Mouse (Mus musculus): ENCODE results near the gene Thegl. TPM values are rescaled to one million over a fixed set of nuclear protein-coding genes. Genes with fewer than 3 reads are reported as not detected.
"Not testable (repeated sequence)": the region's sequence is repeated elsewhere in the genome, so short reads cannot be mapped to it uniquely, and the experiment has no call there.

The Thegl gene
- 0.32 and 1.0 TPM in 2 replicates for polyA plus RNA-seq (2015; fragmentation: Nextera tagmentation; extraction: Ambion mirVana)

DNA sequence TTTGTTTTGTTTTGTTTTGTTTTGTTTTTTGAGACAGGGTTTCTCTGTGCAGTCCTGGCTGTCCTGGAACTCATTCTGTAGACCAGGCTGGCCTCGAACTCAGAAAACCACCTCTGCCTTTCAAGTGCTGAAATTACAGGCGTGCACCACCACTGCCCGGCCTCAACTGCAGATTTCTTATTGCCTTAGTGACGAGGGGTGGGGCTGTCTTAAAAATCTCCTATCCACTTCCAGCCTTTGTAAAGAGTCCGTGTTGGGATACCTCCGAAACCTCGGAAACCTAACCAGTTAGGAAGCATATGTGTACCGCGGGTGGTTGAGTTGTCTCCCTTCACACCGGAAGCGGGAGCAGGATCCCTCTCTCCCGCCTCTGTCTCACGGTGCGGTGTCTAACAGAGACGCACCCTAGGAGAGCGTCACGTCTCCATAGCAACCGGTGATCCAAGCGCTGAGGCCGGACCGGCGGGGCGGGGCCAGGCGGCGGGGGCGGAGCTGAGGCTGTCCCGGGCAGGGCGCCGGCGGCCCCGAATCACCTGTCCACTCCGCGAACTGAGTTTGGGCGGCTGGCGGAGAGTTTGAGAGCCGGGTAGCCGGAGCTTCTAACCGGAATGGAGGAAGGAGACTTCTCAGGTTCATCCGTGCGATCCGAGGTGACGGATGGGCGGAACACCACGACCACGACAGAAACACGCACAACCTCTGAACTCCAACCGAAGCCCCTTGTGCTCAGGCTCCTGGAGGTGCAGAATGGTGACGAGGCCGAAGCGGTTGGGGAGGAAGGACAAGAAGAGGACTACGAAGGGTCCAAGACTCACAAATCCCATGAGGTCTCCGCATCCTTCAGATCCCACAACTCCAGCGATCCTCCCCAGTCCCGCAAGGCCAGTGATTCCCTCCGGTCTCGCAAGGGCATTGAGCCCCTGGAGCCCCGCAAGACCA lies at the start of gene Thegl:
TSS of gene Thegl (plus strand) at position 480 of the 939 bp plus-strand sequence.
- H3K27ac ChIP-seq, result no peak within 1 kb of the TSS
- peak within 1 kb of the TSS; percentile 69 for H3K9ac ChIP-seq
- H3K27me3 ChIP-seq, result no peaks in the 10 kb centered on the region
- peak; percentile 98 for ATAC-seq (ENCODE audit: low FRiP score)
- peak within 1 kb of the TSS; percentile 57 for H3K4me3 ChIP-seq
- 10% methylated on average over 57 of the region's 57 CpGs for WGBS
- H3K9me3 ChIP-seq, result no peaks in the 10 kb centered on the region
- H3K4me1 ChIP-seq (replicated peaks), result peaks cover 4% of the 10 kb centered on the region; the same call in 1 of the 2 replicates
- H3K4me2 ChIP-seq, result peak within 1 kb of the TSS; percentile 73
- no peaks in the 10 kb centered on the region for H3K36me3 ChIP-seq

DNA sequence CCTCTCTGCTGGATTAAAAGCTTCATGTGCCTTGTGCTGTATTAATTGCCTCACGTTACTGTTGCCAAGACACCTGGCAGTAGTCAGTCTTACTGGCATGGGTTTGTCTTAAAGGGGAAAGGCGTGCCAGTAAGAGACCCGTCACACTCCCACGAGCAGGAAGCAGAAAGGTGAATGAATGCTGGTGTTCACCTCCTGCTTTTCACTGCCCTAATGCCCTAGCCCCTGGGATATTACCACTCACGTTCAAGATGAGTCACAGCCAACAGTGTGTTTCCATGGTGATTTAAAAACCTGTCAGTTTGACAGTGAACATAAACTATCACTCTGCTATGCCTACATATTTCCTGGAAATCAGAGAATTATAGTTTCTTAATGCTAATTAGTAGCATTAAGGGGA lies 46.6 kb upstream of the Thegl start:
- H3K36me3 ChIP-seq, result peaks cover 32% of the 10 kb centered on the region

DNA sequence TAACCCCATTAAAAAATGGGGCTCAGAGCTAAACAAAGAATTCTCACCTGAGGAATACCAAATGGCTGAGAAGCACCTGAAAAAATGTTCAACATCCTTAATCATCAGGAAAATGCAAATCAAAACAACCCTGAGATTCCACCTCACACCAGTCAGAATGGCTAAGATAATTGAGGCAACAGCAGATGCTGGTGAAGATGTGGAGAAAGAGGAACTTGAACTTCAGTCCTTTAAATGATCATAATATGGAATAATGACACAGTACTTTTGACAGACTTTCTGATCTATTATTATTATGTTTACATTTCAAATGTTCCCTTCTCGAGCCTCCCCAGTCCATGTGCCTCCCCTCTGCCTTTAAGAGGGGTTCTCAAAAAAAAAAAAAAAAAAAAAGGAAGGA lies 44.7 kb upstream of the Thegl start:
- H3K27me3 ChIP-seq; H3K9me3 ChIP-seq; H3K9ac ChIP-seq; ATAC-seq (ENCODE audit: low FRiP score); H3K4me3 ChIP-seq; H3K27ac ChIP-seq; H3K4me2 ChIP-seq: not testable (repeated sequence)
- Histone ChIP-seq H3K36me3 (peaks cover 27% of the 10 kb centered on the region), H3K4me1 (replicated peaks) (peaks cover 22% of the 10 kb centered on the region)
- 93% methylated on average over 1 of the region's 1 CpGs for WGBS

More for the DNA sequence above, 46.6 kb upstream of the Thegl start:
- no peak overlapping the region for H3K4me3 ChIP-seq
- H3K4me2 ChIP-seq, result no peak overlapping the region
- ATAC-seq (ENCODE audit: low FRiP score), result no peak
- H3K27me3 ChIP-seq, result no peaks in the 10 kb centered on the region
- no peak overlapping the region for H3K27ac ChIP-seq
- H3K4me1 ChIP-seq (replicated peaks), result peaks cover 13% of the 10 kb centered on the region
- no peaks in the 10 kb centered on the region for H3K9me3 ChIP-seq
- 81% methylated on average over 5 of the region's 5 CpGs for WGBS
- H3K9ac ChIP-seq, result no peak overlapping the region

DNA sequence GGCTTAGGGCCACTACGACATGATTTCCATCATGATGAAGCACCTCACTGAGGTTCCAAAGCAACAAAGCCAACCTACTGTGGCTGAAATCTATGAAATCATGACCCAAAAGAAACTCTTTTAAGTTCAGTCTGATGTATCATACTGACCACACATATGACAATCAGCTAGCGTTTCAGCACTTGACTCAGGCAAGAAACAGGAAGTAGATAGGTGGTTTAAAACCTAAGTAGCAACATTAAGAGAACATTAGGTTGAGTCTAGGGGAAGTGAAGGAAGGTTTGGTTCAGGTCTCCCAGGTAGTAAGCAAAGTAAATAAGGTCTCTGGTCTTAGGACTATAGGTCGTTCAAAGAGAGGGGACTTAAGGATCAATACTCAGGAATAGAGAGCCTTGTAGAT lies 42.3 kb upstream of the Thegl start:
- WGBS, result 69% methylated on average over 3 of the region's 3 CpGs
- Histone ChIP-seq H3K4me2 (peak overlapping the region; percentile 90), H3K27ac (no peak overlapping the region), H3K4me3 (peak overlapping the region; percentile 90), H3K36me3 (peaks cover 21% of the 10 kb centered on the region), H3K9me3 (no peaks in the 10 kb centered on the region), H3K9ac (peak overlapping the region; percentile 88; the same call in 1 of the 2 replicates), H3K27me3 (no peaks in the 10 kb centered on the region), H3K4me1 (replicated peaks) (peaks cover 25% of the 10 kb centered on the region)
- no peak for ATAC-seq (ENCODE audit: low FRiP score)

DNA sequence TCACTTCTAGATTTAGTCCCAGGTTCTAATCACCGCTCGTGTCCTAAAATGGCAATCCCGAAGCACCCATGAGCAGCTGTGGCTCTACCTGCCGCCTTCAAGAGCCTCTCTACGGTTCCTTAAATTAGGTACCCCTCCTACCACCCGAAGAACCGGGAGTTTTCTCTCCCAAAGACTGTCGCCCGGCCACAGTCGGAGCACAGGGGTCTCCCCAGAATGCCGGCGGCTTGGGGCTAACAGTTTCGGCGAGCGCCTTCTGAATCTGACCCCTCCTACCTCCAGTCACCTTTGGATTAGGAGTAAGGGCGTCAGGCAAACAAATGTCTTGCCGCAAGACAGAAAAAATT lies 41.6 kb upstream of the Thegl start:
- Histone ChIP-seq H3K4me3 (peak overlapping the region; percentile 90), H3K27me3 (no peaks in the 10 kb centered on the region), H3K36me3 (peaks cover 18% of the 10 kb centered on the region), H3K27ac (no peak overlapping the region), H3K9ac (peak overlapping the region; percentile 88), H3K4me1 (replicated peaks) (peaks cover 25% of the 10 kb centered on the region), H3K4me2 (peak overlapping the region; percentile 90), H3K9me3 (no peaks in the 10 kb centered on the region)
- 3% methylated on average over 17 of the region's 17 CpGs for WGBS
- peak; percentile 55 for ATAC-seq (ENCODE audit: low FRiP score)

DNA sequence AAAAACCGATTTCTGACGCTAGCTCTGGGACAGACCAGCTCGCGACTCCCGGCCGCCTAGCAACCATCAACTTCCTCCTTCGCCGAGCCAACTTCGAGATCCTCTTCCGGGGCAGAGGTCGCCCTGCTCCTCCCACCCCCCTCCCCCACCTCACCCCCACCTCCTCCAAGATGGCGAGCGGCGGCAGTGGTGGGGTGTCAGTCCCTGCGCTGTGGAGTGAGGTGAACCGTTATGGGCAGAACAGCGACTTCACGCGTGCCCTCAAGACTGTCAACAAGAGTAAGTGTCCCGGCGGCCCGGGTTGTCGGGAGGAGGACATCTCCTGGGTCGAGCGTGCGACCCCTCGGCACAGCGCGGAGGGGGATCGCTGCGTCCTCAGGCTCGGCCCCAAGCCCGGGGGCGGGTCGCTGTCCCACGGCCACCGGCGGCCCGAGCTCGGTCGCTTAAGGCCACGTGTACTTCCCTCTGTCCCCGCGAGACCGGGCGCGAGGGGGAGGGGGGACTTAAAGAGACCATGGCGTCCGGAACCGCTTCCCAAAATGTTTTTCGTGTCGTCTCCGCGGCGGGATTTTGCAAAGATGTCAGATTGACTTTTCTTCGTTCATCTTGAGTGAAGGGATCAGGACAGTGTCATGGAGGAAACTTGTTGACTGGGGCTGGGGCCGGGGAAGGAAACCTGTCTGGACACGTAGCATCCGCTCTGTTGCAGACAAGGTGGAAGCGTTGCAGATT lies 41.1 kb upstream of the Thegl start, which contains the start of gene Srp72:
TSS of gene Srp72 (plus strand) at position 130 of the 732 bp plus-strand sequence.
- ATAC-seq (ENCODE audit: low FRiP score), result peak; percentile 97
- H3K36me3 ChIP-seq, result peaks cover 21% of the 10 kb centered on the region
- H3K27me3 ChIP-seq, result no peaks in the 10 kb centered on the region
- WGBS, result 1% methylated on average over 48 of the region's 60 CpGs
- H3K9ac ChIP-seq, result peak within 1 kb of the TSS; percentile 88
- peak within 1 kb of the TSS; percentile 90 for H3K4me3 ChIP-seq
- H3K4me1 ChIP-seq (replicated peaks), result peaks cover 25% of the 10 kb centered on the region
- H3K9me3 ChIP-seq, result no peaks in the 10 kb centered on the region
- H3K4me2 ChIP-seq, result peak within 1 kb of the TSS; percentile 90
- H3K27ac ChIP-seq, result peak within 1 kb of the TSS; percentile 91

DNA sequence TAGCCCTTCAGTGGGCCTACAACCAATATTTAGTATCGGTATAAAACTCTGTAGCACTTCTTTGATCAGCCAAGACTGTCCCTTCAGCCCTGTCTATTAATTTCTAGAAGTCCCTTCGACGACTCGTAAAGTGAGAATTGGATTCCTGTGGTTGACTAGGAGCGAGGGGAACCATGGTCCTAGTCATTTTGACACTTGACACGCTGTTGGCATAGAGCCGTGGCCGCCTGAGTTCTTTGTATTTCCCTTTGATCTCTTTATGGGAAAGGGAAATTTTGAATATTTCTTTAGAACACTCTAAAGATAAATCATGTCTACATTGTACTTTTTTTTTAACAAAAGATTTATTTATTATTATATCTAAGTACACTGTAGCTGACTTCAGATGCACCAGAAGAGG lies 40.1 kb upstream of the Thegl start:
- ATAC-seq (ENCODE audit: low FRiP score), result no peak
- H3K4me1 ChIP-seq (replicated peaks), result peaks cover 25% of the 10 kb centered on the region
- no peaks in the 10 kb centered on the region for H3K9me3 ChIP-seq
- H3K36me3 ChIP-seq, result peaks cover 26% of the 10 kb centered on the region
- H3K9ac ChIP-seq, result peak overlapping the region; percentile 88
- H3K27ac ChIP-seq, result no peak overlapping the region
- peak overlapping the region; percentile 90 for H3K4me3 ChIP-seq
- peak overlapping the region; percentile 90 for H3K4me2 ChIP-seq
- 89% methylated on average over 8 of the region's 8 CpGs for WGBS
- H3K27me3 ChIP-seq, result no peaks in the 10 kb centered on the region

DNA sequence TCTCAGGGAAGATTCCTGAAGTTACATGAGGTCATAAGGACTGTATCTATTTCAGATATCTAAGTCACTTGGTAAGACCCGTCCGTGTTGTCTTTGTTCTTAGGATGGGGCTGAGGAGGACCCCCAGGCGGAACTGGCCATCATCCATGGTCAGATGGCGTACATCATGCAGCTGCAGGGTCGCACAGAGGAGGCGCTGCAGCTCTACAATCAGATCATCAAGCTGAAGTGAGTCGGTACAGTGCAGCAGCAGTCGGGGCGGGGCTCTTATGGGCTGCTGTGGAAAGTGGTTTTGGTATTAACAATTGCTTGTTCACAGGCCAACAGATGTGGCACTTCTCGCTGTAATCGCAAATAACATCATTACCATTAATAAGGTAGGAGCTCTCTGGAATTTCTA lies 31.8 kb upstream of the Thegl start:
- WGBS, result 95% methylated on average over 11 of the region's 11 CpGs

DNA sequence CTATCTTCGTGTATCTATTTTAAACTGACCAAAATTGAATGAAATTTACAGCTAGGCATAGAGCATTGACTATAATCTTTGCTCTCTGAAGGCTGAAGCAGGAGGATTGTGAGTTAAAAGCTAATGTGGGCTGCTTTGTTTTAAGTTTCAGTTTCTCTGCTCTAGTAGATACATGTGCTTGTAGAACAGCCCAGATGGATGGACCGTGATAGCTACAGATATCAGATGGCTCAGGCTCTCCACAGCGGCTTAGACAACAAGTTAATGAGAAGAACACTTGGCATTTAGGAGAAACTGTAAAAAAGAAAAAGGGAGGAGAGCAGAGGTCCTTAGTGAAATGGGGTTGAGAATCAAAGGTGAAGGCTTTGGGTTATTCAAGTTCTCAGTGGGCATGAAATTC lies 25.0 kb upstream of the Thegl start:
- H3K27me3 ChIP-seq, result no peaks in the 10 kb centered on the region
- no peak for ATAC-seq (ENCODE audit: low FRiP score)
- H3K9me3 ChIP-seq, result no peaks in the 10 kb centered on the region
- H3K36me3 ChIP-seq, result peaks cover 80% of the 10 kb centered on the region
- no peak overlapping the region for H3K4me2 ChIP-seq
- 98% methylated on average over 3 of the region's 3 CpGs for WGBS
- no peaks in the 10 kb centered on the region for H3K4me1 ChIP-seq (replicated peaks)
- no peak overlapping the region for H3K27ac ChIP-seq
- H3K9ac ChIP-seq, result no peak overlapping the region
- no peak overlapping the region for H3K4me3 ChIP-seq

More for the DNA sequence above, 31.8 kb upstream of the Thegl start:
- no peaks in the 10 kb centered on the region for H3K9me3 ChIP-seq
- no peak for ATAC-seq (ENCODE audit: low FRiP score)
- H3K36me3 ChIP-seq, result peaks cover 71% of the 10 kb centered on the region
- no peaks in the 10 kb centered on the region for H3K27me3 ChIP-seq
- no peak overlapping the region for H3K27ac ChIP-seq
- no peak overlapping the region for H3K4me3 ChIP-seq
- no peak overlapping the region for H3K4me2 ChIP-seq
- no peak overlapping the region for H3K9ac ChIP-seq
- no peaks in the 10 kb centered on the region for H3K4me1 ChIP-seq (replicated peaks)

DNA sequence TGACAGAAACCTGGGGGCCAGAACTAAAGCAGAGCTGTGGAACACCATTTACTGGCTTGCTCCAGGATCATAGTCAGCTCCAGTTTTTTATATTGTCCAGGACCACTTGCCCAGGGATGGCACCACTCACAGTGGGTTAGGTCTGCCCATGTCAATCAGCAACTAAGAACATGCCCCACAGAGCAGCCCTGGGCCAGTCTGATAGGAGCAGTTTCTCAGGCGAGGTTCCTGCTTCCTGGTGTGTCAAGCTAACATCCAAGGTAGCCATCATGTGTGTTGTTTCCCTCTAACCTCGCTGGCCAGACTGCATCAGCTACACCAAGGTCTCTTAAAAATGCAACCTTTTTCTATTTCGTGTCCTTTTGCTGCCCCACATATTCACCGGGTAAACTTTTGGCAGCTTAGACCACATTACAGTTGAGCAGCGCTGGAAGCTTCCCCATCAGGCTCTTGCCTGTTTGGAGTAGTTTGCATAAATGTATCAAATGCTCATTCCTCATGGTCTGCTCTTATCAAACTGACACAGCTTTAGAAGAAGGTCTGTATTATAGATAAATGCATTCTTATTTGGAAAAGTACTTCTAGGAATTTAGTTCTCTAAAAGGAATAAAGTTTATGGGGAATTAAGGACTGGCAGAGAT lies 22.5 kb upstream of the Thegl start:
- WGBS, result 93% methylated on average over 5 of the region's 5 CpGs
- ATAC-seq (ENCODE audit: low FRiP score), result no peak
- Histone ChIP-seq H3K4me2 (no peak overlapping the region), H3K36me3 (peaks cover 82% of the 10 kb centered on the region), H3K4me1 (replicated peaks) (no peaks in the 10 kb centered on the region), H3K9ac (no peak overlapping the region), H3K27ac (no peak overlapping the region), H3K27me3 (no peaks in the 10 kb centered on the region), H3K4me3 (no peak overlapping the region), H3K9me3 (no peaks in the 10 kb centered on the region)

DNA sequence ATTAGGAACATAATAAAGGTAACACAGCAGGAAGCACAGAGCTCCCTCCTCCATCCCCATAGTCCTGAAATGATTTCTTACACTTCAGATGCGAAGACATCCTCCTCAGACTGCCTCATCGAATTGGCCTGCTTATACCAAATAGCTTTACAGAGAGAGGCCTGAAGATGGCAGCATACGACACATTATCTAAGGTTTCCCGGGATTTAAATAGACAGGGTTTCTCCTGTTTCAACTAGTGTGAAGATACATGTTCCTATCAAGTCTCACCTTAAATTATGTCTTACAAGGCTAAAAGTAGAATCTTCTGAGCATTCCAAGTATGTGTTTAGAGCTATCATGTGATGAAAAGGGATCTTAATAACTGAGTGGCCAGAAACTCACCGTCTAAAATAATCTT lies 17.4 kb upstream of the Thegl start:
- no peaks in the 10 kb centered on the region for H3K4me1 ChIP-seq (replicated peaks)
- no peak overlapping the region for H3K4me3 ChIP-seq
- H3K27me3 ChIP-seq, result no peaks in the 10 kb centered on the region
- H3K9ac ChIP-seq, result no peak overlapping the region
- no peak overlapping the region for H3K4me2 ChIP-seq
- H3K9me3 ChIP-seq, result no peaks in the 10 kb centered on the region
- ATAC-seq (ENCODE audit: low FRiP score), result no peak
- H3K27ac ChIP-seq, result no peak overlapping the region
- 52% methylated on average over 5 of the region's 5 CpGs for WGBS
- H3K36me3 ChIP-seq, result peaks cover 69% of the 10 kb centered on the region

DNA sequence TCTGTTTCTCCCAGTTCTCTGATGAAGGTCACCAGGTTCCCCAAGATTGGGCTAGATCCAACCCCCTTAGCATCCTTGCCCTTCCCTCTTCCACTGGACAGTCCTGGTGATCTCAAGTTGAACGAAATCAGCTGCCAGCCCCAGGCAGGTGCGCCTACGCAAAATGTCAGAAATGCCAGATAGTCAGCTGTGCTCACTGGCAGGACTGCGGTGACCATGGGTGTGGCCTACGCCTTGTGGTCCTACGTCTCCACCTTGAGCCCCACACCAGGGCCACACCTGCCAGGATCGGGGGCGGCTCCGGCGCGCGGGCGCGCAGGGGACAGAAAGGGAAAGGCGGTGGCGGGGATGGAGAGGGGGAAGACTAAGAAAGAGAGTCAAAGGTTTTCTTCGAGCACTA lies 14.6 kb upstream of the Thegl start:
- H3K36me3 ChIP-seq, result peaks cover 45% of the 10 kb centered on the region
- 94% methylated on average over 17 of the region's 17 CpGs for WGBS
- ATAC-seq (ENCODE audit: low FRiP score), result no peak

More for the DNA sequence above, 14.6 kb upstream of the Thegl start:
- Histone ChIP-seq H3K4me3 (no peak overlapping the region), H3K4me1 (replicated peaks) (no peaks in the 10 kb centered on the region), H3K4me2 (no peak overlapping the region), H3K9me3 (no peaks in the 10 kb centered on the region), H3K9ac (no peak overlapping the region), H3K27ac (no peak overlapping the region), H3K27me3 (no peaks in the 10 kb centered on the region)
